Mouse (Mus musculus): ENCODE measurements around the gene Atg10.

DNA sequence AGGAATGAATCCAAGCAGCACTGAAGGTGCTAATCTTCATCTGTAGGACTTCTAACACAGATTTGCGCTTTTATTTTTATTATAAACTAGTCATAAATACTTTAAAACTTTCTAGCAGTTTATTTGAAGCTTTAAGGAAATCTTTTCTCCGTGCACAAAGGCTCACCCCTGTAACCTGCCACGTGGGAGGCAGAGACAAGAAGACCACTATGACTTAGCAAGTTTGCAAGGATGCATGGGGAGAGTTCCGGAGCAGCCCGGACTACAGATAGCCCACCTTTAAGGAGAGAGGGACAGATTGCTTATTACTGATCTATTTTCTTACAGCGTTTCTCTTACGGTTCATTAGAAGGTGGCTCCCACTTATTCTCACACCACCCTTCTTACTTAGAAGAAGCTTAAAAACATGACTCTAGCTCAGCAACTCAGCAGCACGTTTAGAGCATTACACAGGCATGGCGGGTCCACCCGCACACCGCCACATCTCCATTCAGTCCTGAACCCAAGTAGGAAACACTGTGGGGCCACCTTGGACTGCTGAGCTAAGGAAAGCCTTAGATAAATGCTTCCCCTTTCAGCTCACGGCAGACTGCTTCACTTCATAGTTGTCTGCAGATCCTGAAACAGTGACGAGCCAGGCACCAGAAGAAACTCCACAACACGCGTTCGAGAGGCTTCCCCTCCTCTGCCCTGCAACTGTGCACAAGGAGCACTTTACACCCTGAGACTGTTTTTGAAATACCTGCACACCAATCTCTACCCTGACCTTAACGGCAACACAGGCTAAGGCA is 54.0 kb downstream of the Atg10 start:
- TF ChIP-seq CTCF (conservative IDR thresholded peaks at IDR 0.05; ENCODE audit: low read length) = no peak
- TF ChIP-seq NANOG (IDR thresholded peaks at IDR 0.05; ENCODE audit: borderline replicate concordance, low read length) = no peak

Data from E14TG2a.4 (cell line).